Mouse (Mus musculus): ENCODE data around the gene 1600014C10Rik.

The 1600014C10Rik gene

GRCm38 (mm10) chr7:38182962-38183687, at the start of gene 1600014C10Rik:
Gene 1600014C10Rik (plus strand): TSS chr7:38183217.
- DNase-seq (ENCODE audit: low spot score in 2 of 2), result no peak

DNA sequence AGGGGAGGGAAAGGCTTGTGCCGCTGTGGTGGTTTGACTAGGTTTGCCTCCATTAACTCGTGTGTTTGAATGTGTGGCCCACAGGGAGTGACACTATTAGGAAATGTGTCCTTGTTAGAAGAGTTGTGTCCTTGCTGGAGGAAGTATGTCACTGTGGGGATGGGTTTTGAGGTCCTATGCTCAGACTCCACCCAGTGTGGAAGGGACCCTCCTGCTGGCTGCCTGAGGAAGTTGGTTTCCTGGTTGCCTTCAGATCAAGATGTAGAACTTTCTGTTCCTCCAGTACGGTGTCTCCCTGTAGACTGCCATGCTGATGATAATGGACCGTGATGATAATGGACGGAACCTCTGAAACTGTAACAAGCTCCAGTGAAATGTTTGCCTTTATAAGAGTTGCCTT, 48.5 kb upstream of the 1600014C10Rik start:
- no peak for DNase-seq (ENCODE audit: low spot score in 2 of 2)

- no peak for DNase-seq (ENCODE audit: low spot score in 2 of 2)
Observed at GRCm38 (mm10) chr7:38140324-38140723, 42.7 kb upstream of the 1600014C10Rik start.

DNA sequence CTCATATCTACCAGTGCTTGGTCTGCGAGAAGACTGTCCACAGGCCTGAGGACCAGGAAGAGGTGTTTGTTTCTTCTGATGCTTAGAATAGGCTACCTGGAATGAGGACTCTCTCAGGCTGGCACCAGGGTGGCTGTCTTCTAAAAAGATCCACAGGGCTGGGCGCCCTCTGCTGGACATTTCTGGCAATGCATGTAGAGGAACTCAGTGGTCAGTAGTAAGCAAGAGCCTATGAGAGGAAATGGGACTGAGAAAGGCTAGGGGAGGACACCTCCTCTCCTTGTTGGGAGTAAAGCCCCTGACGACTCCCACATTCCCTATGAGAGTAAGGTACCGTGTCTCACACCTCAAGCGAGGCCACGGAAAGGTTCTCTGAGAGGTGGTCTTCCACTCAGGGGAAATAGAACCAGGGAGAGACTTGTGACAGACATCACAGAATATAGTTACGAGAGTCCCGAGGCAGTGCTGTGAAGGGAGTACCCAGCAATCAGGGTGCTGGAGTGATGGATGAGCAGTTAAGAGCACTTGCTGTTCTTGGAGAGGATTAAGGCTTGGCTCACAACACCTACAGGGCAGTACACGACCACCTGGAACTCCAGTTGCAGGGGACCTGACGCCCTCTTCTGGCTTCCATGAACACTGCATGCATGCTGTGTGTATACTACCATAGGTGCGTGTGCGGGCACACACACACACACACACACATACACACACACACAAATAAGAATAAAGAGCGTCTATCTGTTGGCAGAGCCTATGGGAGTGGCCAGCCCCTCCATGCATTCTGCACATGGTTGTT, 41.1 kb upstream of the 1600014C10Rik start:
- DNase-seq (ENCODE audit: low spot score in 2 of 2), result peak; percentile 65 to 76

DNA sequence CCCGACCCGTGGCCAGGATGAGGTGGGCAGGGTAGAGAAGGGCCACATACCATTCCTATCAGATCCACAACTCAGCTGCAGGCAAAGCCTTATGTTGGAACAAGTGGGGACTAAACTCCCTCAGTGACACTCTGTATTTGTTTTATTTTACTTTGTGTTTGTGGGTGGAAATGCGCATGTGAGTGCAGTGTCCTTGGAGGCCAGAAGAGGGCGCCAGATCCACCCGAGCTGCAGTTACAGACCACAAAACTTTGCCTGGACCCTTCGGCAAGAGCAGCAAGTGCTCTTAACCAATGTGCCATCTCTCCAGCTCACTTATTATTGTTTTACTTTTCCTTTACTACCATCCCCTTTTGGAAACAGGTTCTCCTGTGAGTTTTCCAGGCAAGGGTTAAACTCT, 35.5 kb upstream of the 1600014C10Rik start:
- DNase-seq (ENCODE audit: low spot score in 2 of 2), result no peak

DNA sequence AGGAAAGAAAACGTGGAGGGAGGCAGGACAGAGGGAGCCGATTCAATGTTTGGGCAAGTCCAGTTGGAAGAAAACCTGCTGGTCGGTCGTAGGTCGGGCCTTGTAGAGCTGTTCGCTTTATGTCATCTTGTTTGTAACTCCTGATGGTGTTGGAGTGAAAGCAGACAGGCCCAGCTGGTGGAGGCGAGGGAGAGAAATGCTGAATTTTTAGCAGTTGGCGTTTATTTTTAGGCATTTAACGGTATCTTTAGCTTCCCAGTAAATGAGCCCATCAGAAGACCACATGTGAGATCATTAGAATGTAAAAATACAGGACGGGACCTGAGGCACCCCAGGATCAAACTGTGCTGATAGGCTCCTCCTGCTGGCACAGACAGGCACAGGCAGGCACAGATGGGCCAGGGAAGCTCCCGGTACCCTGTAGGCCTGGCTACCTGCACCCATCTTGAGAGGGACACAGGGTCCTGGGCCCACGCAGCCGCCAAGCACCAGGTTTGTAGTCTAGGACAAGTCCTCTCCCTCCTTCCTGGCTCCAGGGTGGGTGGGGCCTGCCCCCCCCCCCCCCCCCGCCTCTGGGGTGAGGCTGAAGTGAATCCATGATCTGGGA, 31.2 kb upstream of the 1600014C10Rik start:
- no peak for DNase-seq (ENCODE audit: low spot score in 2 of 2)

- DNase-seq (ENCODE audit: low spot score in 2 of 2), result no peak
Observed at GRCm38 (mm10) chr7:38152571-38152970, 30.4 kb upstream of the 1600014C10Rik start.

DNA sequence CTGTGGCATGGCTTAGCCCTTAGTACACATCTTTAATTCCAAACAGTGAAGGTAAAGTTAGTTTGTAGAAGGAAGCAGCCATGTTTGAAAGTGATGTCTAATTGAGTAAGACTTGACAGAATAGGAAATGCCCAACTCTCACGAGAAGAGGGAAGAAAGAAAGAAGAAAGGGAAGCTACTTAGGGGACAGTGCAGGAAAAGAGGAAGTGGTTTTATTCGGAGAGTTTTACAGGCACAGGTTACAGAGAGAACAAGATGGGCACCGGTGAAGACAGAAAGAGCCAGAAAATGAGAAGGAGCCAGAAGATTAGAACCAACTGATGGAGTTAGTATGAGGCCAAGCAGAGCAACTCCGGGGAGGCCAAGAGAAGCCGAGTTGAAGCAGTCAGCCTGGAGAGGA, 27.2 kb upstream of the 1600014C10Rik start:
- peak in 1 of 2 experiments; percentile 17 for DNase-seq (ENCODE audit: low spot score in 2 of 2)

- no peak for DNase-seq (ENCODE audit: low spot score in 2 of 2)
Observed at GRCm38 (mm10) chr7:38158764-38159458, 24.1 kb upstream of the 1600014C10Rik start.

GRCm38 (mm10) chr7:38161438-38161837, 21.6 kb upstream of the 1600014C10Rik start:
- DNase-seq (ENCODE audit: low spot score in 2 of 2), result no peak

- DNase-seq (ENCODE audit: low spot score in 2 of 2), result peak in 1 of 2 experiments; percentile 22
Observed at GRCm38 (mm10) chr7:38163433-38164050, 19.5 kb upstream of the 1600014C10Rik start.

DNA sequence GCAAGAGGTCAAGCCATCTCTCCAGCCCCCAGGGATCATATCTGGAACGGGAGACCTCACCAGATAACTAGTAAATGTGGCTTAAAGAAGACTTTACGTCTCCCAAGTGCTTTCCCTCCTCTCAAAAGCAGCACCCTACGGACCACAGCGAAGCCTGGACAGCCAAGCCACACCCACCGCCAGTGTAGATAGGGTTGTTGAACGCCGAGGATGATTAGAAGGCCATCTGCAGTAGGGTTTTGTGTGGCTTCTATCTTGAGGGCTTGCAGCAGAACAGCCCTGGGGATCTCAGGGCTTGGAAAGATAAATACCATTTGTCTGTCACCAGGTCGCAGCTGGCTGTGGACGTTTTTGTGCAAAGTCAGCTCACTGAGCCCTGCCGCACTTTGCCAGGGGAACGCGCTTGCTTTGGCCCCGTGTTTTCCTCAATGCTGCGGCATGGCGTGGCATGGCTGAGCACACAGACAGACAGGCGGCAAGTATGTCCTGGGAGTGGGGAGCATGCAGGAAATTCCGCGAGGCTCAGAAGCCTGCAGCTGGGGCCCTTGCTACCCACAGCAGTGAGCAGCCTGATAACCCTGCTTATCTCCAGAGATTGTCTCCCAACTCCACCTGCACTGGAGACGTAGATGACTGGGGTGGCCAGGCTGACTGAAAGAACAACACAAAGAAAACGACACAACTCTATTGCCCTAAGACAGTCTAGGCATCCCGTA, 15.9 kb upstream of the 1600014C10Rik start:
- DNase-seq (ENCODE audit: low spot score in 2 of 2), result no peak

DNA sequence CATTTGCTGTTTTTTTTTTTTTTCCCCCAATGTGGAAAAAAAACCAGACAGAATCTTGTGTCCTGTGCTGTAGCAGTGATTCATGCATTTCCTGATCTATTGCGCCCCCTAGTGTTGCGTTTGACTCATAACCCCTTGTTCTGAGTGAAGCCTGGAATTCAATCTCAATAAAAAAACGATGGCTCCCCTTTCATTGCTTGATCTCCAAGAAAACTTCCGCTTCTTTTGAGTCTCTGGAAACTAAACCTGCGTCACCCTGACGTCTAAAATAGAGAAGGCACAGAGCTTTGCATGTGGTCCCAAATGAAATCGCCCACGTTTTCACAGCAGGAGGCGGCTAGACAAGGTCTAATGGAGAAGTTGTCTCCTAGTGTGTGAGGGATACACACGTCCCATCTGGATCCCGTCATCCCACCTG, 15.3 kb upstream of the 1600014C10Rik start:
- peak; percentile 27 to 51 for DNase-seq (ENCODE audit: low spot score in 2 of 2)

DNA sequence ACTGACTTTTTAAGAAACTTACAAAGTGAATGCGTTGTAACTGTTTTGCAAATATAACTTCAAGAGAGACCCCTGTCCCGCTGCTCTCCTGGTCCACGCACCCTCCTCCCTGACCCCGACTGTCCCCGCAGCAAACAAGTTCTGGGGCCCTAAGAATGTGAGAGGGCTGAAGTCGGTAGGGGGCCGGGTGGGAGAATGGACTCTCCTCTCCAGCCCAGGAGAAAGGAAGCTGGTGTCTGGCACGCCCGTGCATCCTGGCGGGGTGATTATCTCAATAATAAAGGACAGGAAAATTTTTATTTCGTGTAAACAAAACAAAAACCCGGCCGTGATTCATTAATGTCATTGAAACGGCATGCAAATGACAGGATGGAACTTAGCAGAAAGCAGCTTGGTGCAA, 9.1 kb upstream of the 1600014C10Rik start:
- no peak for DNase-seq (ENCODE audit: low spot score in 2 of 2)

- no peak for DNase-seq (ENCODE audit: low spot score in 2 of 2)
Observed at GRCm38 (mm10) chr7:38174321-38175148, 8.5 kb upstream of the 1600014C10Rik start.

DNA sequence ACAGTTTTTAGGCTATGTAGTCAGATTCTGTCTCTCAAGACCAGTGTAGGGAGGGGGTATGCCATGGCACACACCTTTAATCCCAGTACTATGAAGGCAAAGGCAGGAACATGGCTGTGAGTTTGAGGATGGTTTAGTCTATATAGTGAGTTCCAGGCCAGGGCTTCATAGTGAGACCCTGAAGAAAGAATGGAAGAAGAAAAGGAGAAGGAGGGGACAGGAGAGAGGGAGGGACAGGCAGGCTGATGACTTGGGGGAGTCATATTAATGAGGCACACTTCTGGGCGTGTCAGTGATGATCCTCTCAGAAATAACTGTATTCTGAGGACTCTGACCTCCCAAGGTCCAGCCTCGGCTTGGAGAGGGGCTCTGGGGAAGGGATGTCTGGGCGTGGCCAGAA, 7.0 kb upstream of the 1600014C10Rik start:
- DNase-seq (ENCODE audit: low spot score in 2 of 2), result no peak

GRCm38 (mm10) chr7:38179896-38180295, 3.1 kb upstream of the 1600014C10Rik start:
- DNase-seq (ENCODE audit: low spot score in 2 of 2), result no peak

- no peak for DNase-seq (ENCODE audit: low spot score in 2 of 2)
Observed at GRCm38 (mm10) chr7:38181366-38181765, 1.7 kb upstream of the 1600014C10Rik start.

DNA sequence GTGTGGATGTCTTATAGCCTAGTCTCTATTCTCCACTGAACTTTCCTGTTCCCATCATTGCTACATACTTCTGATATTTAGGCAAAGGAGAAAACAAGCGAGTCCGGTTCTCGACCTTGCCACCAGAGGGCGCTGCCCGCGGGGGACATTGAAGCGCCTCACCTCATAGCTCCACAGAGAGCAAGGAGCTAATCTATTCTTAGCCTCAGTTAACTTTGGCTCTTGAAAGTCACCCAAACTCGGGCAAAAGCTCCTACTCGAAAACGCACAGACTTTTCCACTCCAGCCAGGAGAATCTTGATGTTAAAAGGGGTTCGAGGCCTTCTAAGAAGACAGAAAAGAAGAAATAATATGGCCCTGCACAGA, 438 bp upstream of the 1600014C10Rik start:
- peak; percentile 76 to 82 for DNase-seq (ENCODE audit: low spot score in 2 of 2)

Measured in spleen, postnatal 36 days (tissue).